Mouse (Mus musculus): ENCODE measurements around the gene Mypop. TPM values are rescaled to one million over a fixed set of nuclear protein-coding genes. Genes with fewer than 3 reads are reported as not detected.

Gene Mypop
- polyA plus RNA-seq, 1 experiment, result 35.6 TPM

DNA sequence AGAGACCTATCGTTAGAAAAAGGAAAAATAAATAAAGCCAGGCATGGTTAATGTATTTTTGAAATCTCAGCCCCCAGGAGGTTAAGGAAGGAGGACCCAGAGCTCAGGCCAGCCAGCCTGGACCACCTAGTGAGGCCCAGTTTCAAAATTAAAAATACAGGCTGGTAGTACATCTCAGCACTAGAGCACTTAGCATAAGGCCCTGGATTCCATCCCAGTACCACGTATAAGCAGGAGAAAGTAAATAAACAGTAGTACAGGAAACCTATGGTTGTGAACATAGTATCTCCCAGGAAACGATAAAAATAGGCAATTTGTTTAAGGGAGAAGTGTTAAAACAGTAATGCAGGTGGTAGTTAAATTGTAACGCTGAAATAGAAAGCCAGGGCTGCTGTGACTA, 11.1 kb downstream of the Mypop start:
- no peak overlapping the region for H3K4me3 ChIP-seq (ENCODE audit: control insufficient read depth, low read depth, low read length)
- no peaks in the 10 kb centered on the region for H3K27me3 ChIP-seq (ENCODE audit: control insufficient read depth, insufficient read depth, low read length)
- H3K27ac ChIP-seq (ENCODE audit: control insufficient read depth, insufficient read depth, low read depth, low read length), result no peak overlapping the region
- H3K36me3 ChIP-seq (ENCODE audit: control insufficient read depth, insufficient read depth, low read length), result no peaks in the 10 kb centered on the region
- no peak for TF ChIP-seq CTCF (IDR thresholded peaks at IDR 0.05; ENCODE audit: control insufficient read depth, insufficient read depth, insufficient replicate concordance, low read depth, low read length)
- no peak for TF ChIP-seq POLR2A (IDR thresholded peaks at IDR 0.05; ENCODE audit: control insufficient read depth, low read depth, low read length)
- H3K4me1 ChIP-seq (ENCODE audit: control insufficient read depth, insufficient read depth, low read length), result peaks cover 39% of the 10 kb centered on the region

DNA sequence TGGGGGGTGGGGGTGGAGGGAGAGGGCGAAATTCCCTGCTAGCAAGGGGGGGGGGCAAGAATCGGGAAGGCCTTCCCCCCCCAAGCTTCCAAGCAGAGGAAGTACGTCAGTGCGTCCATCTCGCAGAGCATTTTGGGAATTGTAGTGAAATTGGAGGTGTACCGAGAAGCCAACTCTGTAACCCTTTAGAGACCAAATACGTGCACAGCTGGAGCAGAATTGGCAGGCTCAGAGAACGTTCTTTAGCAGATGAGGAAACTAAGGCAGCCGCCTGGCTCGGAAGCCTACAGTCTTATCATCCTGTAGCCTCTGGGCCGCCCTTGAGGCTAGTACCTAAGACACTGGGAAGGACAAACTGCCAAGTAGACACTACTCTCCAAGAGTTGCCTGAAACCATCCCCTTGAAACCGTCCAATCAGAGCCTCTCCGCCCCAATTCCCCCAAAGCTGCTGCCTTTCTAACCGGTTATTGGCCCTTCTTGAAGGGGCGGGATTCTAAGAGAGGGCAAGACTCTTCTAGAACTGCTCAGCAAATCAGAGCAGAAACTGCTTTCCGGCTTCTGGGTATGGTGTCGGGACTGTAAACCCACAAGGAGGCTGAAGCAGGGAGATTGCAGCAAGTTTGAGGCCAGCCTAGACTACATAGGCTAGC, 11.9 kb downstream of the Mypop start:
- H3K4me3 ChIP-seq (ENCODE audit: control insufficient read depth, low read depth, low read length), result peak overlapping the region; percentile 73
- H3K27me3 ChIP-seq (ENCODE audit: control insufficient read depth, insufficient read depth, low read length), result no peaks in the 10 kb centered on the region
- peak overlapping the region; percentile 65; the same call in 1 of the 2 replicates for H3K27ac ChIP-seq (ENCODE audit: control insufficient read depth, insufficient read depth, low read depth, low read length)
- H3K36me3 ChIP-seq (ENCODE audit: control insufficient read depth, insufficient read depth, low read length), result no peaks in the 10 kb centered on the region
- TF ChIP-seq POLR2A (IDR thresholded peaks at IDR 0.05; ENCODE audit: control insufficient read depth, low read depth, low read length) (no peak), CTCF (IDR thresholded peaks at IDR 0.05; ENCODE audit: control insufficient read depth, insufficient read depth, insufficient replicate concordance, low read depth, low read length) (no peak)
- H3K4me1 ChIP-seq (ENCODE audit: control insufficient read depth, insufficient read depth, low read length), result peaks cover 39% of the 10 kb centered on the region

DNA sequence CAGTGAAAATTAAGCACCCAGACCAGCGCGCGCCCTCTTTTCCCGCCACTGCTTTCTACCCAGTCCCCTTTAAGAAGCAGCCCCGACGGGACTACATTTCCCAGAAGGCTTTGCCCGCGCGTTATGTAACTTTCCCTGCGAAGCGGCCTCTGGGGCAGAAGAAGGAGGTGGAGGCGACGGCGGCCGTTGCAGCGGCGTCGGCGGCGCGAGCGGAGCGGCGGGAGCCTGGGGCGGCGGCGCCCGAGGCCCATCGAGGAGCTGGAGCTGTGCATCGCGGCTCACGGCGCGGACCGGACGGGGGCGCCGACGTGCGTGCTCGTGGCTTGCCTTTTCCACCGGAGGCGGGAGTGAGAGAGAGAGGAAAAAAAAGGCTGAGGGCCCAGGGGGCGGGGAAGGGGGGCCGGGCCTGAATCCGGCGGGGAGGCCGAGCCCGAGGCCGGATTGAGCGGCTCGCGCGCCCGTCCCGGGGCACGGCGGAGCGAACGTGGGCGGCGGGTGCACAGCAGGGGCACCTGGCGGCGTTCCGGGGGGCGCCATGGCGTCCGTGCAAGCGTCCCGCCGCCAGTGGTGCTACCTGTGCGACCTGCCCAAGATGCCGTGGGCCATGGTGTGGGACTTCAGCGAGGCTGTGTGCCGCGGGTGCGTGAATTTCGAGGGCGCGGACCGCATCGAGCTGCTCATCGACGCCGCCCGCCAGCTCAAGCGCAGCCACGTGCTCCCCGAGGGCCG, 13.0 kb downstream of the Mypop start, which contains the start of gene Irf2bp1:
Gene Irf2bp1 (plus strand): TSS at position 143 of the 729 bp plus-strand sequence.
- peaks cover 39% of the 10 kb centered on the region for H3K4me1 ChIP-seq (ENCODE audit: control insufficient read depth, insufficient read depth, low read length)
- peak within 1 kb of the TSS; percentile 90 for H3K27ac ChIP-seq (ENCODE audit: control insufficient read depth, insufficient read depth, low read depth, low read length)
- H3K27me3 ChIP-seq (ENCODE audit: control insufficient read depth, insufficient read depth, low read length), result no peaks in the 10 kb centered on the region
- no peaks in the 10 kb centered on the region for H3K36me3 ChIP-seq (ENCODE audit: control insufficient read depth, insufficient read depth, low read length)
- TF ChIP-seq CTCF (IDR thresholded peaks at IDR 0.05; ENCODE audit: control insufficient read depth, insufficient read depth, insufficient replicate concordance, low read depth, low read length) (no peak), POLR2A (IDR thresholded peaks at IDR 0.05; ENCODE audit: control insufficient read depth, low read depth, low read length) (peak; percentile 81)
- peak within 1 kb of the TSS; percentile 89 for H3K4me3 ChIP-seq (ENCODE audit: control insufficient read depth, low read depth, low read length)

DNA sequence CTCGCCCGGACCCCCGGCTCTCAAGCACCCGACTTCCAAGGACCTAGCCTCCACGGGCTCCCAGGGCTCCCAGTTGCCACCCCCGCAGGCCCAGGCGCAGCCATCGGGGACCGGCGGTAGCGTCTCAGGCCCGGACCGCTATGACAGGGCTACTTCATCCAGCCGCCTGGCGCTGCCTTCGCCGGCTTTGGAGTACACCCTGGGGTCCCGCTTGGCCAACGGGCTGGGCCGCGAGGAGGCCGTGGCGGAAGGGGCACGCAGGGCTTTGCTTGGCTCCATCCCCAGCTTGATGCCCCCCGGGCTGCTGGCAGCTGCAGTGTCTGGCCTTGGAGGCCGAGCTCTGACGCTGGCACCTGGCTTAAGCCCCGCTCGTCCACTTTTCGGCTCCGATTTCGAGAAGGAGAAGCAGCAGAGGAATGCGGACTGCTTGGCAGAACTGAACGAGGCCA, 13.6 kb downstream of the Mypop start:
- Histone ChIP-seq H3K4me3 (ENCODE audit: control insufficient read depth, low read depth, low read length) (peak overlapping the region; percentile 89), H3K27ac (ENCODE audit: control insufficient read depth, insufficient read depth, low read depth, low read length) (peak overlapping the region; percentile 10; the same call in 1 of the 2 replicates), H3K27me3 (ENCODE audit: control insufficient read depth, insufficient read depth, low read length) (no peaks in the 10 kb centered on the region), H3K4me1 (ENCODE audit: control insufficient read depth, insufficient read depth, low read length) (peaks cover 39% of the 10 kb centered on the region), H3K36me3 (ENCODE audit: control insufficient read depth, insufficient read depth, low read length) (no peaks in the 10 kb centered on the region)
- TF ChIP-seq CTCF (IDR thresholded peaks at IDR 0.05; ENCODE audit: control insufficient read depth, insufficient read depth, insufficient replicate concordance, low read depth, low read length) (no peak), POLR2A (IDR thresholded peaks at IDR 0.05; ENCODE audit: control insufficient read depth, low read depth, low read length) (no peak)

DNA sequence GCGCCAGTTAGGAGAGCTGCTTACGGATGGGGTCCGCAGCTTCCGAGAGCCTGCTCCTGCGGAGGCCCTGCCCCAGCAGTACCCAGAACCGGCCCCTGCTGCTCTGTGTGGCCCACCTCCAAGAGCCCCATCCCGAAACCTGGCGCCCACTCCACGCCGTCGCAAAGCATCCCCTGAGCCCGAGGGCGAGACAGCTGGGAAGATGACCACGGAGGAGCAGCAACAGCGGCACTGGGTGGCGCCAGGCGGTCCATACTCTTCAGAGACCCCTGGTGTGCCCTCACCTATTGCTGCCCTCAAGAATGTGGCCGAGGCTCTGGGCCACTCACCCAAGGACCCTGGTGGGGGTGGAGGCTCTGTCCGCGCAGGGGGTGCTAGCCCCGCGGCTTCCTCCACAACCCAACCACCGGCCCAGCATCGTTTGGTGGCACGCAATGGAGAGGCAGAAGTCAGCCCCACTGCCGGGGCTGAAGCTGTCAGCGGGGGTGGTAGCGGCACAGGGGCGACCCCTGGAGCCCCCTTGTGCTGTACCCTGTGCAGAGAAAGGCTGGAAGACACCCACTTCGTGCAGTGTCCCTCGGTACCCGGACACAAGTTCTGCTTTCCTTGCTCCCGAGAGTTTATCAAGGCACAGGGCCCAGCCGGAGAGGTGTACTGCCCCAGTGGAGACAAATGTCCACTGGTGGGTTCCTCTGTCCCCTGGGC, 14.5 kb downstream of the Mypop start:
- Histone ChIP-seq H3K4me1 (ENCODE audit: control insufficient read depth, insufficient read depth, low read length) (peaks cover 36% of the 10 kb centered on the region), H3K27me3 (ENCODE audit: control insufficient read depth, insufficient read depth, low read length) (no peaks in the 10 kb centered on the region), H3K36me3 (ENCODE audit: control insufficient read depth, insufficient read depth, low read length) (no peaks in the 10 kb centered on the region), H3K4me3 (ENCODE audit: control insufficient read depth, low read depth, low read length) (no peak overlapping the region), H3K27ac (ENCODE audit: control insufficient read depth, insufficient read depth, low read depth, low read length) (no peak overlapping the region)
- TF ChIP-seq POLR2A (IDR thresholded peaks at IDR 0.05; ENCODE audit: control insufficient read depth, low read depth, low read length), result no peak
- TF ChIP-seq CTCF (IDR thresholded peaks at IDR 0.05; ENCODE audit: control insufficient read depth, insufficient read depth, insufficient replicate concordance, low read depth, low read length), result no peak

DNA sequence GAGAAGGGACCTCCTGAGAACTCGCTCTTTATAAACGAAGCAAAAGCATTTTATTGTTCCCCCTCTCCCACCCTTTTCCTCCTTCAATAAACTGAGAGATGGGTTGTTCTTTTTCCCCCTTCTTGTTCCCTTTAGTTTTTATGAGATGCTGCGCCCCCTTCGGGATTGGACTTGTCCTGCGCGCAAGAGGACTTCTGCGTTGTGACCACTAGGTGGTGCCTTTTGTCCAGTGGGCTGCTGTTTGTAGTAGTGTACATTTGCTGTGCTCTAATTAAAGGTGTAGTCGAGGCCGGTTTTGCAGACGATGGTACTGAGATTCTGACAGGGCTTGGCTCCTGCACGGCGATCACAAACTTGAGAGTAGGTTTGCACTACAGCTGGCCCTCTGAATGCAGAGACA, 15.4 kb downstream of the Mypop start:
- H3K4me1 ChIP-seq (ENCODE audit: control insufficient read depth, insufficient read depth, low read length), result peaks cover 28% of the 10 kb centered on the region
- TF ChIP-seq CTCF (IDR thresholded peaks at IDR 0.05; ENCODE audit: control insufficient read depth, insufficient read depth, insufficient replicate concordance, low read depth, low read length), result peak; percentile 77; the same call in 1 of the 2 replicates
- TF ChIP-seq POLR2A (IDR thresholded peaks at IDR 0.05; ENCODE audit: control insufficient read depth, low read depth, low read length), result no peak

More for the DNA sequence above, 15.4 kb downstream of the Mypop start:
- Histone ChIP-seq H3K4me3 (ENCODE audit: control insufficient read depth, low read depth, low read length) (no peak overlapping the region), H3K27me3 (ENCODE audit: control insufficient read depth, insufficient read depth, low read length) (no peaks in the 10 kb centered on the region), H3K27ac (ENCODE audit: control insufficient read depth, insufficient read depth, low read depth, low read length) (no peak overlapping the region), H3K36me3 (ENCODE audit: control insufficient read depth, insufficient read depth, low read length) (no peaks in the 10 kb centered on the region)
